Mouse (Mus musculus) 3T3-L1 (cell line): ENCODE data around the gene Rgs3.

Source experiments
- DNase-seq: peaks from one replicate; pipeline ENCODE4 v3.0.0-alpha.2; 2015; ENCODE audit warnings: low read depth, low spot score

Rgs3 gene

DNA sequence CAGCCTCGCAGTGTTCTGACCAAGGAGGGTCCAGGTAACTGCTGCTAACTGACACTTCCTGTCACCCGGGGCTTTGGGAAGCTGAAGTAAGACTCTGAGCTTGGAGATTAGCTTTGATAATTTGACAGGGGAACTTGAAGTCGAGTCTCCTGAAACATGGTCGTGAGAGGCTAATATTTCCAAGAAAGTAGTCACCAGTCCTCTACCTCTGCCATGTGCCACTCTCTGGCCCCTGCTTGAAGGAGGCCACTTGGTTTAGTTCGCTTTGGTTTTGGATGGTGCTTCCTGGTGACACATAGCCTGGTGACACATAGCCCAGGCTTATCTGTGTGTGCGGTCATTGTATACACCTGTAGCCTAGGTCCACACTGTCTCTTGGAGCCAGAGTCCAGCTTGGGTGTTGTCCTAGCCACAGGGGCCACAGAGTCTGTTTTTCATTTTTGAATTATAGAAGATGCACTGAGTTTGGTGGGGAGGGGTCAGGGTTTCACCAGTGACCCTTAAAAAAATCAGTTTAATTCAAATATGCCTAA is at the start of gene Rgs3:
Rgs3 (plus strand) TSS at position 51 of the 533 bp plus-strand sequence.
- no peak for DNase-seq

- DNase-seq = no peak
Measured at GRCm38 (mm10) chr4:62509946-62510345, 49.7 kb upstream of the Rgs3 start.

- no peak for DNase-seq
Measured at GRCm38 (mm10) chr4:62513998-62514506, 45.6 kb upstream of the Rgs3 start.

DNA sequence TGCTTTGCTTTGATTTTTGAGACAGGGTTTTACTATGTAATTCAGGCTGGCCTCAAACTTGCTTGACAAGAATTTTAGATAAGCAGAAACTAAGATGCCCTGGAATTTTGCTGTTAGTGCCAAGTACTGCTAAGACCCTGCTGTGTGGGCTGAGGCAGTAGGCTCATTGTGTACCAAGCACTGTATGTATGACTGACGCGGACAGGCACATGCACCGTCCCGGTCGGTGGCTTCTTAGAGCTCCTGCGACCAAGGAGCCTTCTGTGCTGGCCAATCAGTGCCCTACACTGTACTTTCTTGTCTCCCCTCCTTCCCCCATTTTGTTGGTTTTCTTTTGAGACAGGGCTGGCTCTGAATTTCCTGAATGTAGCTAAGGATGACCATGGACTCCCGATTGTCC is 44.7 kb upstream of the Rgs3 start:
- no peak for DNase-seq

DNA sequence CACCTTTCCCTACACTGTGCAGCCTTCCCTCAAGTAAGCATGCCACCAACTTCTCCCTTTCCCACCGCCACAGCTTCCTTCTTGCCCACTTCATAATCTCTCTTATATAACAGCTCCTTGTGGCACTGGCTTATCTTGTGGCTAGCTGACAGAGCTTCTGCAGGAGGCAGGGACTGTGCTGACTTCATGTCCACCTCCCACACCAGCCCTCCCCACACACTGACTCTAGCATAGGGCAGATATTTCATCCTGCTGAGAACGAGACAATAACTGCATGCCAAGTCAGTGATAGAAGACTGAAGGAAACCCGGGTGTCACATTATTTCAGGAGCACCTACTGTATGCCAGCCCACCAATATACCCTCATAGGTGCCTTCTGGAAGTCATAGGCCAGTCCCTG is 44.2 kb upstream of the Rgs3 start:
- no peak for DNase-seq

- DNase-seq = no peak
Measured at GRCm38 (mm10) chr4:62516079-62516478, 43.6 kb upstream of the Rgs3 start.

GRCm38 (mm10) chr4:62516579-62516978 is 43.1 kb upstream of the Rgs3 start:
- no peak for DNase-seq

DNA sequence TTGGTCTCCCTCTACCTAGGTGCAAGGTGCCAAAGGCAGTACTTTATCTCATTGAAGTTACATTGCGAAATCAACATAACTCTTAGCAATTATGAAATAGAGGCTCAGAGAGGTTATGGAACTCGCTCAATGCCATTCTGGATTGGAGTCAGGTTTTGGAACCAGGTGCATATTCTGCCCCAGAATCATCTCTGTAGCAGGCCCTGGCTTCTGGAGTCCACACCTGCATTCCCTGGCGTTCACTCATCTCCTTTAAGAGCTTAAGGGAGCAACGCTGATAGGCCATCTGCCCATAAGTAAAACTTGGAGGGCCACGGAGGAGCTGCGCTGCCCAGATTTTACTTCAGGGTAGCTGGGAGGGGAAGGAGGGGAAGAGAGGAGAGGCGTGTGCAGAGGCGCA is 42.6 kb upstream of the Rgs3 start:
- DNase-seq = no peak

DNA sequence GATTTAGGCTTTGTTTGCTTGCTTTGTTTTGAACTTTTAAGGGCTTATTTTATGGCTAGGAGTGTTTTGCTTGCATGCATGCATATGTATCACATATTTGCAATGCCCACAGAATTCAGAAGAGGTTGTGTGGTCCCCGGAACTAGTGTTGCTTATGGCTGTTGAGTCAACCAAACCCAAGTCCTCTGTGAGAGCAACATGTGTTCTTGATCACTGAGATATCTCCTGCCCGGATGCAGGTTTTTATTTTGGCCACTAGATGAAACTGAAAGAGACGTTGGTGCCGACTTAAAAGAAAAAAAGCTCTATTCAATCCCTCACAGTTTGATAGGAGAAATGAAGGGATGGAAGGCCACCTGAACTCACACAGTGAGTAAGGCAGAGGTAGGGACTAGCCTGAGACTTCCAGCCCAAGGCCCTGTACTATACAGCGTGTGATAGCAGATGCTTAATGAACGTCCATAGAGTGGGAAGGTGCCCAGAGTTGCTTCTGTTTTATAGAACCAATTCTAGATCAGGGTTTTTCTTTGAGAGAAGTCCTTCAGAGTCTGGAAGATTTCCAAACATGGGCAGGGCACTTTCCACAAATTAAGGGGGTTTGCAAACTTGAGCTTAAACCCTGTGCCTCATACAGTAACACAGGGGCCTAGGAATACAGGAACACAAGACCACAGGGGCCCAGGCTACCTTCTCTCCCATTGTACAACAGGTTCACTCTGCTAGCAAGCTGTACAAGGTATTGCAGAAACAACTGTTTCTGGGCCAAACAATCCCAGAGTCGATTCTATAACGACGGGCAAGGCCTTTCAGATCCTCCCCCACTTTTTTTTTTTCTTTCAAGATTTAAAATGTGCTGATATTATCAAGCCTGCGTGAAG is 41.9 kb upstream of the Rgs3 start:
- DNase-seq = peak; percentile 54

- DNase-seq = no peak
Measured at GRCm38 (mm10) chr4:62518416-62519121, 41.1 kb upstream of the Rgs3 start.

GRCm38 (mm10) chr4:62519122-62519848 is 40.4 kb upstream of the Rgs3 start:
- DNase-seq = no peak

DNA sequence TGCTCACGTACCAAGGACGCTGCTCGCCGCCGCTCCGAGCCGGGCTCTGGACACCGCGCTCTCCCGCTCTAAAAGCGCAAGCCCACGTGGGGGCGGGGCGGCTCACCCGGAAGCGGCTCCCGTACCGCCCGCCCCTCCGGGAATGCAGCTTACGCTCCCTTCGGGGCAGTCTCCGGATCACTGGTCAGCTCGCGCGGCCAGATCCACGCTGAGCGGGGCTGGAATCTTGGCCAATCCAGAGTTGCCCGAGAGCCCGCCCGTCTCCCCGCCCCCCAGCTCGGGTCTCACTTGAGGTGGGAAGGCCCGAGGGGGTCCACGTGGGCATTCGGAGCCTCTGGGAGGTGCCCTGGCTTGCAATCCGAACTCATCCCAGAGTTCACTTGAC is 39.8 kb upstream of the Rgs3 start, which contains the start of gene Alad:
Alad (minus strand) TSS at position 70 of the 385 bp plus-strand sequence.
- peak; percentile 95 for DNase-seq

- DNase-seq = no peak
Measured at GRCm38 (mm10) chr4:62520892-62521400, 38.7 kb upstream of the Rgs3 start.

DNA sequence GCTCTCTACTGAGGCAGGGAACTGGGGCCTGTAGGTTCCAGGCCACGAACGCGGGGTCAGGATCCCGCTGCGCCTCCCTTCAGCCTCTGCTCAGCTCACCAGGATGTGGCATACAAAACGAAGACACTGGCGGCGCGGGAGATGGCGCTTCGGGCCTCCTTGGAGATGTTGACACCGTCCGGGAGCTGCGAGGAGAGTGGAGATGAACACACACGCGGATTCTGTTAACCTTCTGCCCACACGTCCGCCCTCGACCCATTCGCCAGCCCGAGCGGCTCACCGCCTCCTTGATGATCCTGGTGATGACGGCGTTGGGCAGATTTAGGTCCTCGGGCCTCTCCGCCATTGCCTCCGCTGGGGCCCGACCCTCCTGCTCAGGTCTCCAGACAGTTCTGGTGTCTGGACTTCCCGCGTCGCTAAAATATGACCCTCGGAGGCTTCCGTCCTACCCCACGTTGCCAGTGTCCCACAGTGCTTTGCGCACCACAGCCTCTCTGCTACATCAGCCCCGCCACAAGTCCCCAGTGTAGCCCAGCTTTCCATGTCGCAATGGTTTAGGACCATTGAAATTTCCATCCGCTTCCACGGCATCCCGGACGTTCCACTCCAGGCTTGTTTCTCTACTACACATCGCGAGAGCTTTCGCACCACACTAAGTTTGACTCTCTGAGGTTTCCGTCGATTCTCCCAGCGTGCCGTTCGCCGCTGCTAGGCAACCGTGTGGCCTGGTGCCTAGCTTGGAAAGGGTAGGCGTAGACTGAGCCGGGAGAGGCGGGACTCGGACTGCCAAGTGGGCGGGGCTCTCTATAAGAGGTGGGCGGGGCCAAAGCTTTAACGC is 34.8 kb upstream of the Rgs3 start, which contains the start of the genes Pole3 and 4933430I17Rik:
Pole3 (minus strand) TSS at position 418 of the 838 bp plus-strand sequence.
4933430I17Rik (plus strand) TSS at position 719 of the 838 bp plus-strand sequence.
- peak; percentile 97 for DNase-seq

- DNase-seq = no peak
Measured at GRCm38 (mm10) chr4:62525489-62525811, 34.2 kb upstream of the Rgs3 start.

DNA sequence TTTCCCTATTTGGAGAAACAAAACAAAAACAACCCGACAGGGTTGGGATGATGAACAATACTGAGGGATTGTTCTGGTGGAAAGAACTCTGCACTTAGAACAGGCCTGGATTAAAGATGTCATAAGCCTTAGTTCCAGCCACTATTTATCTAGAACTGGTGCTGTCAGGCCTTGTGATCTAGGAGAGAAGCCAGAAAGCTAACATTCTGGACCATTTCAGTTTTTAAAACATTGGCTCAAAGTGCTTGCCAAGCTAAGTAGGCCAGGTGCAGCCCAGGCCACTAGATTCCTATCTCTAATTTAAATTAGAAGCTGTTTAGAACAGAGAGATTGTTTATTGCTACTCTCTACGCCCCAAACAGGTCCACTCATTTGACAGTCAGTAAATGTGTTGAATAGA is 33.4 kb upstream of the Rgs3 start:
- DNase-seq = no peak

DNA sequence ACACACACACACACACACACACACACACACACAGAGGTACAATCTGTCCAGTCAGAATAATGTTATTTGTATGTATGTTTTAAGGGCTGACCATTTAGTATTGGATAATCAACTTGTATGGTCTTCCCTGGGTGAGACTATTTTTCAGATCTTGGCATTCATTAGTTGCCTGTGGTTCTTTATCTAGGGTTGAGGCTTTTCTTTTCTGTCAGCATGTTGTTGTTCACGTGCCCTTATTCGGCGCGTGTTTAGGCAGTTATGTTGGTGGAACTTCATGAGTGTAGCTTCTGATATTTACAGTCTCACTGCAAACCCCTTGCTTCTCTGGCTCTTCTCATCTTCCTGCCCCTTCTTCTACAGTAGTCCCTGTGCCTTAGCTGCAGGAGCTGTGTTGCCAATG is 32.0 kb upstream of the Rgs3 start:
- DNase-seq = no peak

- no peak for DNase-seq
Measured at GRCm38 (mm10) chr4:62533729-62534128, 25.9 kb upstream of the Rgs3 start.

DNA sequence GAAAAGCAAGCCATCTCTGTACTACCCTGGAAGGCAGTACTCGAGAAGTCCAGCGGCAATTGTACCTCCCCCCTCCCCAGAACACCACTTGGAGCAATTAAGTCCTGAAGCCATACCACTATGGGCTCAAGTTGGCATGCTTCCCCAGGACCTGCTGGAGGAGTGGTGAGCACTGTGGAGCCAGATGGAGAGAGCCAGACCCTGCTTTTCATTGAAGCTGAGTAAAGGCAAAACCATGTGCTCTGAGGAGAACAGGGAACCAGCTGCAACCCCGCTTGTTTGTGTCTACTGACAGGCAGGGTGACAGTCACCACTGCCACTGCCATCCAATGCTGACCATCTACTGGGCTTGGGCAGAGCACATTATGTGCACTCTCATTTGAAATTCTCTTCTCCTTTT is 17.8 kb upstream of the Rgs3 start:
- no peak for DNase-seq

- DNase-seq = no peak
Measured at GRCm38 (mm10) chr4:62543782-62544181, 15.9 kb upstream of the Rgs3 start.

GRCm38 (mm10) chr4:62544801-62545200 is 14.8 kb upstream of the Rgs3 start:
- no peak for DNase-seq
